Mouse (Mus musculus): ENCODE data around the gene Gm5089.

GRCm38 (mm10) chr14:122427654-122428053 is 23.3 kb downstream of the Gm5089 start:
- TF ChIP-seq CTCF (IDR thresholded peaks at IDR 0.05; ENCODE audit: borderline replicate concordance, insufficient read depth, low read length) (no peak), POLR2A (IDR thresholded peaks at IDR 0.05; ENCODE audit: low read depth, low read length) (no peak)

Data from embryonic fibroblast, embryonic 13.5 days (primary cell).